ENCODE assay signal across 8 mouse cellular contexts in the genomic region with DNA sequence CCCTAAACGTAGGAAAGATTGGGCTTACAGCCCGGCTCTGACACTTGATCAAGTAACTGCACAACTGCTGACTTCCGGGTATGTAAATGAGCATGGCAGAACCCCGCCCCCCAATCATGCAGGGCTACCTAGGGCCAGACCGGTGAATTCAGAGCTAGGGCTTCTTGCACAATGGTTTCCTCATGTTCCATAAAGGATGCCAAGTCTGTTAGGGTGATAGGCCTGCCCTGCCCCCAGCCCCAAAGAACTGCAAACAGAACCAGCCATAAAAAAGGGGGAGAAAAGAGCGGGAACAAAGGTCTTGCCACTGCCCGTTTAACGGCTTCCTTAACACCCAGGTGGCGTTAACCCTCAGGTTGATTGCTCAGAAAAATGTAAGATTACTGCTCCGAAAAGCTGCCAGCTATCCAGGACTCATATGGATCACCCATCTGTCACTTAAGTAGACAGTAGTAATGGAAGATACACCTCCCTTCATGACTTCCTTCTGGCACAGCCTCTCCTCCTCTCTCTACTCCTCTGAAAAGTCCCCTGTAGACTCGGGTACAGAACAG. TPM values are rescaled to one million over a fixed set of nuclear protein-coding genes. Genes with fewer than 3 reads are reported as not detected.
DNase-seq lines count a peak whose midpoint lies in the region; TF ChIP-seq lines count a peak whose summit lies in the region.

No protein-coding gene starts in this region.

- H3ac ChIP-seq in myocyte (ENCODE audit: control insufficient read depth, insufficient read length) = no peak overlapping the region

- no peak overlapping the region for H3K4me3 ChIP-seq in myocyte

- no peaks in the 10 kb centered on the region for H3K36me3 ChIP-seq in myocyte (ENCODE audit: control insufficient read depth, insufficient read depth)

- peak; percentile 36 to 72 for DNase-seq in adrenal gland, postnatal 36 days
- no peak for DNase-seq in adrenal gland, postnatal 25 days
- peak; percentile 34 for DNase-seq in 3T3-L1 (ENCODE audit: low read depth, low spot score)
- DNase-seq in cerebellum, postnatal 14 days = peak; percentile 46 to 60
- peak; percentile 82 to 89 for DNase-seq in kidney, postnatal 25 days
- no peak for DNase-seq in gastrocnemius, postnatal 25 days
- no peak for DNase-seq in c-Kit-positive CD71-positive TER-119-positive erythroid progenitor cells, embryonic 14.5 days (ENCODE audit: low spot score)

- peak overlapping the region; percentile 63 for H3K4me2 ChIP-seq in myocyte (ENCODE audit: low read depth)

- no peaks in the 10 kb centered on the region for H3K27me3 ChIP-seq in myocyte (ENCODE audit: control insufficient read depth, insufficient read depth, insufficient read length)

- no peak for TF ChIP-seq POLR2A in myocyte (IDR thresholded peaks at IDR 0.05; ENCODE audit: insufficient read length, low read depth)

- H3K79me2 ChIP-seq in myocyte (ENCODE audit: control insufficient read depth, insufficient read depth) = no peaks in the 10 kb centered on the region

TF ChIP-seq in myocyte, 11 proteins besides CTCF, POLR2A, EP300 and RAD21:
- no peak for TF ChIP-seq MYOD1 (IDR thresholded peaks at IDR 0.05; ENCODE audit: control insufficient read depth in 1 of 3, insufficient read length in 2 of 3, low read depth in 2 of 3)
- TF ChIP-seq MAX (IDR thresholded peaks at IDR 0.05; ENCODE audit: low read depth) = no peak
- no peak for TF ChIP-seq SRF (IDR thresholded peaks at IDR 0.05; ENCODE audit: control insufficient read depth, insufficient read length, low read depth)
- no peak for TF ChIP-seq TCF3 (IDR thresholded peaks at IDR 0.05; ENCODE audit: insufficient read length, low read depth)
- no peak for TF ChIP-seq E2F4 (IDR thresholded peaks at IDR 0.05; ENCODE audit: insufficient read depth)
- no peak for TF ChIP-seq USF1 (IDR thresholded peaks at IDR 0.05; ENCODE audit: low read depth)
- TF ChIP-seq MYOG (IDR thresholded peaks at IDR 0.05; ENCODE audit: control insufficient read depth in 1 of 3, insufficient read depth in 1 of 3, insufficient read length in 2 of 3, low read depth in 2 of 3) = no peak
- TF ChIP-seq CEBPB (IDR thresholded peaks at IDR 0.05; ENCODE audit: insufficient read depth, poor library complexity, severe bottlenecking) = no peak
- TF ChIP-seq REST (IDR thresholded peaks at IDR 0.05; ENCODE audit: insufficient read depth, insufficient read length) = no peak
- TF ChIP-seq TCF12 (IDR thresholded peaks at IDR 0.05; ENCODE audit: insufficient read depth, poor library complexity, severe bottlenecking) = no peak
- TF ChIP-seq POLR2AphosphoS2 (IDR thresholded peaks at IDR 0.05; ENCODE audit: insufficient read length, low read depth) = no peak

RNA-seq across cellular contexts. Expression of a gene that starts 39.7 kb away (rescaled TPM):
- 10 to 100 TPM; 54.7 to 57.4 TPM for total RNA-seq in adrenal gland, postnatal 36 days (2021)
- total RNA-seq in adrenal gland, postnatal 25 days (2021) = 47.0 and 56.4 TPM in 2 replicates
- polyA plus RNA-seq in myocyte (2012; fragmentation: generic; extraction: Trizol) = 21.1 TPM
- total RNA-seq in gastrocnemius, postnatal 25 days (2021) = 10 to 100 TPM; 13.3 to 13.9 TPM

Comparison
In these comparisons a context has a peak if more than half of its experiments do, and no peak if none do; other contexts are left out.
1. DNase-seq: peak in adrenal gland, postnatal 36 days (2 of 2), 3T3-L1 (single experiment), cerebellum, postnatal 14 days (2 of 2) and kidney, postnatal 25 days (2 of 2); none in adrenal gland, postnatal 25 days (single experiment), gastrocnemius, postnatal 25 days (single experiment) and c-Kit-positive CD71-positive TER-119-positive erythroid progenitor cells, embryonic 14.5 days (single experiment).